In the genomic region with DNA sequence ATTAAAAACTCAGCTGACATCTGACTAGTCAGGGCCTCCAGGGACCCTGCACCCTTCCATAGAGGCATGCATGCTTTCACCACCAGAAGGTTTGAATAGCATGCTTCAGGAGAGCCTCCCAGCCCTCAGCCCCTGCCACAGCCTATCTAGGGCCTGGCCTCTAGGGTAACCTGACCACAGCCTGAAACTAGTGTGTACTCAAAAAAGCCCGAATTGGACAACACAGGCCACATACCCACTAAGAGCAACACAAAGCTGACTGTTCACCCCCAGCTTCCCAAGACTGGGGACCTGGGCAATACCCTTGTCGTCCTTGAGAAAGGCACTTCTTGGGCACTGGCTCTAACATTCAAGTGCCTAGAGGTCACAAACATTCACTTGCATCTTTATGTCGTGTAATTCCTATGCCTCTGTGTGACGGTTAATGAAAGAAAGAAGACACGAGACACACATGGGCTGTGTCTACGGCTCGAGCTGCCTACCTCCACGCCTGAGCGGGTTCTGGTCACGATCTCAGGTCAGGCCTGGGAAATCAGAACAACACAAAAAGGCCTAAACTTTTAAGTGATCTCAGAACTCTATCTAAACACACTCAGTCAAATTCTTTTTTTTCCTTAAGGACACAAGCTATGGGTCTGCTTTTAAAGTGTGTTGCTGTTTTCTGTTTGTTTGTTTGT, we compare ENCODE assay signal across 17 mouse cellular contexts. TPM values are rescaled to one million over a fixed set of nuclear protein-coding genes. Genes with fewer than 3 reads are reported as not detected.
DNase-seq lines count a peak whose midpoint lies in the region; ATAC-seq lines count a peak whose summit lies in the region.
"Had no signal": no experiment of that assay in that cellular context is flagged by ENCODE, and none has a peak within 500 bp of the region (broad histone marks: within the 10 kb centered on the region; RNA-seq: fewer than 3 reads in every experiment).

No protein-coding gene starts in this region.

- 87% methylated on average over 10 of the region's 10 CpGs for WGBS in intestine, embryonic 14.5 days
- 88% methylated on average over 10 of the region's 10 CpGs for WGBS in intestine, embryonic 16.5 days

- ATAC-seq in intestine, embryonic 14.5 days (replicated peaks; ENCODE audit: low FRiP score, low TSS enrichment, low read depth) = no peak
- ATAC-seq in intestine, embryonic 16.5 days = no peak
- ATAC-seq in megakaryocyte, adult 5-6 weeks (ENCODE audit: poor library complexity, severe bottlenecking) = no peak
- ATAC-seq in neutrophil, adult 5-6 weeks (ENCODE audit: extremely low read depth, insufficient number of reproducible peaks, low FRiP score, poor library complexity, severe bottlenecking) = 0 out of 2 replicates have a peak, but pooled peaks have one; percentile 6

- H3K4me1 ChIP-seq in intestine, embryonic 14.5 days (replicated peaks; ENCODE audit: control insufficient read depth, insufficient read depth, low read length) = 0 out of 2 replicates have a peak, but pooled peaks cover 4% of the 10 kb centered on the region
- peaks cover 10% of the 10 kb centered on the region for H3K4me1 ChIP-seq in intestine, embryonic 16.5 days (ENCODE audit: control insufficient read depth, insufficient read depth, low read length)
- H3K4me1 ChIP-seq in megakaryocyte, embryonic 14.5 days = peaks cover 97% of the 10 kb centered on the region

- no peaks in the 10 kb centered on the region for H3K9me3 ChIP-seq in intestine, embryonic 14.5 days (ENCODE audit: control insufficient read depth, low read length)
- H3K9me3 ChIP-seq in intestine, embryonic 16.5 days (ENCODE audit: control insufficient read depth, low read length) = no peaks in the 10 kb centered on the region
- no peaks in the 10 kb centered on the region for H3K9me3 ChIP-seq in megakaryocyte, embryonic 14.5 days
- H3K9me3 ChIP-seq: embryonic facial prominence, embryonic 13.5 days; forebrain, embryonic 12.5 days; limb, embryonic 15.5 days; midbrain, embryonic 12.5 days; stomach, embryonic 15.5 days had no signal

- H3K36me3 ChIP-seq in intestine, embryonic 14.5 days (ENCODE audit: control insufficient read depth, insufficient read depth, low read length) = 0 out of 2 replicates have a peak, but pooled peaks cover 4% of the 10 kb centered on the region
- no peaks in the 10 kb centered on the region for H3K36me3 ChIP-seq in intestine, embryonic 16.5 days (ENCODE audit: control insufficient read depth, insufficient read depth, low read length)
- H3K36me3 ChIP-seq in megakaryocyte, embryonic 14.5 days (replicated peaks; ENCODE audit: low read length) = peaks cover 97% of the 10 kb centered on the region
- H3K36me3 ChIP-seq: embryonic facial prominence, embryonic 13.5 days; forebrain, embryonic 12.5 days; limb, embryonic 15.5 days; midbrain, embryonic 12.5 days; stomach, embryonic 15.5 days had no signal

- H3K4me2 ChIP-seq in intestine, embryonic 14.5 days (ENCODE audit: low read length) = no peak overlapping the region
- no peak overlapping the region for H3K4me2 ChIP-seq in intestine, embryonic 16.5 days (ENCODE audit: low read depth, low read length)
- H3K4me2 ChIP-seq: embryonic facial prominence, embryonic 13.5 days; forebrain, embryonic 12.5 days; limb, embryonic 15.5 days; midbrain, embryonic 12.5 days; stomach, embryonic 15.5 days had no signal

- no peak overlapping the region for H3K27ac ChIP-seq in intestine, embryonic 14.5 days (ENCODE audit: low read depth)
- no peak overlapping the region for H3K27ac ChIP-seq in intestine, embryonic 16.5 days (ENCODE audit: low read length)
- H3K27ac ChIP-seq: embryonic facial prominence, embryonic 13.5 days; forebrain, embryonic 12.5 days; limb, embryonic 15.5 days; midbrain, embryonic 12.5 days; stomach, embryonic 15.5 days had no signal

- no peaks in the 10 kb centered on the region for H3K27me3 ChIP-seq in intestine, embryonic 14.5 days (replicated peaks; ENCODE audit: control insufficient read depth, insufficient read depth, low read length)
- no peaks in the 10 kb centered on the region for H3K27me3 ChIP-seq in intestine, embryonic 16.5 days (replicated peaks; ENCODE audit: control insufficient read depth, insufficient read depth, low read length)
- H3K27me3 ChIP-seq in megakaryocyte, embryonic 14.5 days (replicated peaks) = no peaks in the 10 kb centered on the region
- H3K27me3 ChIP-seq: embryonic facial prominence, embryonic 13.5 days; forebrain, embryonic 12.5 days; limb, embryonic 15.5 days; midbrain, embryonic 12.5 days; stomach, embryonic 15.5 days had no signal

- no peak overlapping the region for H3K9ac ChIP-seq in intestine, embryonic 14.5 days (ENCODE audit: low read length)
- H3K9ac ChIP-seq in intestine, embryonic 16.5 days (ENCODE audit: low read depth, low read length) = no peak overlapping the region
- H3K9ac ChIP-seq: embryonic facial prominence, embryonic 13.5 days; forebrain, embryonic 12.5 days; limb, embryonic 15.5 days; midbrain, embryonic 12.5 days; stomach, embryonic 15.5 days had no signal

- H3K4me3 ChIP-seq in intestine, embryonic 14.5 days (ENCODE audit: low read depth, low read length) = no peak overlapping the region
- no peak overlapping the region for H3K4me3 ChIP-seq in intestine, embryonic 16.5 days (ENCODE audit: low read length)
- peak overlapping the region; percentile 76 for H3K4me3 ChIP-seq in megakaryocyte, embryonic 14.5 days (replicated peaks)
- H3K4me3 ChIP-seq: embryonic facial prominence, embryonic 13.5 days; forebrain, embryonic 12.5 days; limb, embryonic 15.5 days; midbrain, embryonic 12.5 days; stomach, embryonic 15.5 days had no signal

- peak; percentile 7 for DNase-seq in adrenal gland, adult 2 months
- DNase-seq in adrenal gland, adult (ENCODE audit: inconsistent age in 2 of 2, low spot score in 1 of 2) = no peak
- DNase-seq in intestine, embryonic 14.5 days (ENCODE audit: low spot score) = peak; percentile 47
- DNase-seq in urinary bladder, postnatal 14 days (ENCODE audit: low spot score) = no peak
- DNase-seq: adrenal gland, postnatal 10 days; lung, postnatal 10 days; right cerebral cortex, postnatal 4 days; thymus, postnatal 14 days had no signal

RNA-seq across cellular contexts. Expression of a gene that starts 14.8 kb away (rescaled TPM):
- total RNA-seq in adrenal gland, adult 2 months (2021) = 100 to 1,000 TPM in 1 of 2 experiments, 10 to 100 TPM in 1; 84.3 to 124 TPM
- 36.3 and 42.9 TPM in 2 replicates for polyA plus RNA-seq in adrenal gland, adult 2 months (2012; rRNA removed)
- polyA plus RNA-seq in intestine, embryonic 14.5 days (2014; fragmentation: Nextera tagmentation; extraction: Ambion mirVana) = 69.4 and 71.7 TPM in 2 replicates
- polyA plus RNA-seq in intestine, embryonic 16.5 days (2015; fragmentation: Nextera tagmentation; extraction: Ambion mirVana) = 112 and 115 TPM in 2 replicates
- 11.9 and 34.2 TPM in 2 replicates for polyA plus RNA-seq in megakaryocyte, embryonic 14.5 days (2012; ENCODE audit: insufficient read depth, low replicate concordance)
- total RNA-seq in megakaryocyte, adult 5-6 weeks (2015) = 148 TPM in 2 replicates
- 81.2 and 94.4 TPM in 2 replicates for total RNA-seq in megakaryocyte, adult 5-6 weeks (2017)
- 138 and 142 TPM in 2 replicates for total RNA-seq in neutrophil, adult 5-6 weeks (2017)

RNA-seq across cellular contexts. Expression of a gene that starts 30.6 kb away (rescaled TPM):
- total RNA-seq in adrenal gland, adult 2 months (2021) = 100 to 1,000 TPM; 311 to 403 TPM
- 3.7 and 3.8 TPM in 2 replicates for polyA plus RNA-seq in adrenal gland, adult 2 months (2012; rRNA removed)
- polyA plus RNA-seq in intestine, embryonic 14.5 days (2014; fragmentation: Nextera tagmentation; extraction: Ambion mirVana) = 230 TPM in 2 replicates
- polyA plus RNA-seq in intestine, embryonic 16.5 days (2015; fragmentation: Nextera tagmentation; extraction: Ambion mirVana) = 215 and 254 TPM in 2 replicates
- polyA plus RNA-seq in megakaryocyte, embryonic 14.5 days (2012; ENCODE audit: insufficient read depth, low replicate concordance) = 28.2 and 136 TPM in 2 replicates
- 596 and 620 TPM in 2 replicates for total RNA-seq in megakaryocyte, adult 5-6 weeks (2015)
- 223 and 241 TPM in 2 replicates for total RNA-seq in megakaryocyte, adult 5-6 weeks (2017)
- 190 and 208 TPM in 2 replicates for total RNA-seq in neutrophil, adult 5-6 weeks (2017)

Comparison
In these comparisons a context has a peak if more than half of its experiments do, and no peak if none do; other contexts are left out.
1. DNase-seq: peak in adrenal gland, adult 2 months (single experiment) and intestine, embryonic 14.5 days (single experiment); none in adrenal gland, adult (0 of 2) and urinary bladder, postnatal 14 days (single experiment).